In genomic region chr11:24050032-24050757, GRCm38 (mm10) we compare ENCODE assay signal across 13 mouse cellular contexts. TPM values are rescaled to one million over a fixed set of nuclear protein-coding genes. Genes with fewer than 3 reads are reported as not detected.
A peak's percentile ranks its signal among the peaks of the same experiment; 100 is the strongest.
DNase-seq lines count a peak whose midpoint lies in the region; ATAC-seq lines count a peak whose summit lies in the region.
"Had no signal": no experiment of that assay in that cellular context is flagged by ENCODE, and none has a peak within 500 bp of the region (broad histone marks: within the 10 kb centered on the region; RNA-seq: fewer than 3 reads in every experiment).

No protein-coding gene starts in this region.

- no peak overlapping the region for H3K9ac ChIP-seq in intestine, embryonic 14.5 days (ENCODE audit: low read length)
- no peak overlapping the region for H3K9ac ChIP-seq in intestine, embryonic 15.5 days
- no peak overlapping the region for H3K9ac ChIP-seq in hindbrain, embryonic 14.5 days
- H3K9ac ChIP-seq in neural tube, embryonic 14.5 days (replicated peaks; ENCODE audit: low read depth, low read length): no peak overlapping the region

- no peak overlapping the region for H3K4me3 ChIP-seq in intestine, embryonic 14.5 days (ENCODE audit: low read depth, low read length)
- H3K4me3 ChIP-seq in intestine, embryonic 15.5 days (replicated peaks): no peak overlapping the region
- H3K4me3 ChIP-seq in embryonic facial prominence, embryonic 10.5 days: peak overlapping the region; percentile 62; the same call in 1 of the 2 replicates
- H3K4me3 ChIP-seq in hindbrain, embryonic 14.5 days (replicated peaks; ENCODE audit: low read length): no peak overlapping the region
- no peak overlapping the region; the same call in 1 of the 2 replicates for H3K4me3 ChIP-seq in neural tube, embryonic 14.5 days (ENCODE audit: low read depth, low read length)

- H3K27ac ChIP-seq in intestine, embryonic 14.5 days (ENCODE audit: low read depth): no peak overlapping the region
- no peak overlapping the region for H3K27ac ChIP-seq in intestine, embryonic 15.5 days
- peak overlapping the region; percentile 93 for H3K27ac ChIP-seq in embryonic facial prominence, embryonic 10.5 days (replicated peaks)
- no peak overlapping the region for H3K27ac ChIP-seq in hindbrain, embryonic 14.5 days
- no peak overlapping the region for H3K27ac ChIP-seq in neural tube, embryonic 14.5 days (ENCODE audit: low read depth, low read length)
- H3K27ac ChIP-seq: kidney, postnatal 0 days; lung, embryonic 15.5 days had no signal

- 78% methylated on average over 11 of the region's 11 CpGs for WGBS in intestine, embryonic 14.5 days
- WGBS in intestine, embryonic 15.5 days: 78% methylated on average over 11 of the region's 11 CpGs
- WGBS in embryonic facial prominence, embryonic 10.5 days: 82% methylated on average over 11 of the region's 11 CpGs
- WGBS in hindbrain, embryonic 14.5 days: 79% methylated on average over 11 of the region's 11 CpGs
- 79% methylated on average over 11 of the region's 11 CpGs for WGBS in neural tube, embryonic 14.5 days

- 0 out of 2 replicates have a peak, but pooled peaks cover 3% of the 10 kb centered on the region for H3K4me1 ChIP-seq in intestine, embryonic 14.5 days (replicated peaks; ENCODE audit: control insufficient read depth, insufficient read depth, low read length)
- H3K4me1 ChIP-seq in intestine, embryonic 15.5 days (replicated peaks): 0 out of 2 replicates have a peak, but pooled peaks cover 3% of the 10 kb centered on the region
- peaks cover 6% of the 10 kb centered on the region for H3K4me1 ChIP-seq in embryonic facial prominence, embryonic 10.5 days
- H3K4me1 ChIP-seq in hindbrain, embryonic 14.5 days (replicated peaks; ENCODE audit: control insufficient read depth, insufficient read depth, low read length): no peaks in the 10 kb centered on the region; the same call in 1 of the 2 replicates
- H3K4me1 ChIP-seq in neural tube, embryonic 14.5 days (ENCODE audit: control insufficient read depth, insufficient read depth, low read length): peaks cover 4% of the 10 kb centered on the region; the same call in 1 of the 2 replicates

- H3K36me3 ChIP-seq in intestine, embryonic 14.5 days (ENCODE audit: control insufficient read depth, insufficient read depth, low read length): no peaks in the 10 kb centered on the region
- no peaks in the 10 kb centered on the region for H3K36me3 ChIP-seq in intestine, embryonic 15.5 days
- H3K36me3 ChIP-seq in embryonic facial prominence, embryonic 10.5 days (replicated peaks): no peaks in the 10 kb centered on the region
- H3K36me3 ChIP-seq in hindbrain, embryonic 14.5 days (replicated peaks; ENCODE audit: control insufficient read depth, insufficient read depth): no peaks in the 10 kb centered on the region
- no peaks in the 10 kb centered on the region for H3K36me3 ChIP-seq in neural tube, embryonic 14.5 days (ENCODE audit: control insufficient read depth, insufficient read depth, low read length)
- H3K36me3 ChIP-seq: lung, embryonic 15.5 days had no signal

- no peaks in the 10 kb centered on the region for H3K9me3 ChIP-seq in intestine, embryonic 14.5 days (ENCODE audit: control insufficient read depth, low read length)
- no peaks in the 10 kb centered on the region for H3K9me3 ChIP-seq in intestine, embryonic 15.5 days
- no peaks in the 10 kb centered on the region for H3K9me3 ChIP-seq in embryonic facial prominence, embryonic 10.5 days
- no peaks in the 10 kb centered on the region for H3K9me3 ChIP-seq in hindbrain, embryonic 14.5 days (ENCODE audit: control insufficient read depth, low read length)
- H3K9me3 ChIP-seq in neural tube, embryonic 14.5 days (ENCODE audit: control insufficient read depth, low read length): no peaks in the 10 kb centered on the region
- H3K9me3 ChIP-seq: lung, embryonic 15.5 days had no signal

- peak; percentile 57 for DNase-seq in intestine, embryonic 14.5 days (ENCODE audit: low spot score)
- DNase-seq in embryonic facial prominence, embryonic 10.5 days (ENCODE audit: low spot score): no peak
- DNase-seq in hindbrain, embryonic 14.5 days (ENCODE audit: low spot score): no peak
- no peak for DNase-seq in urinary bladder, postnatal 10 days (ENCODE audit: low spot score)
- no peak for DNase-seq in ovary, postnatal 36 days (ENCODE audit: low spot score)
- no peak for DNase-seq in B cell, adult 2 months
- DNase-seq: cerebellum, postnatal 36 days had no signal

- no peaks in the 10 kb centered on the region for H3K27me3 ChIP-seq in intestine, embryonic 14.5 days (replicated peaks; ENCODE audit: control insufficient read depth, insufficient read depth, low read length)
- no peaks in the 10 kb centered on the region for H3K27me3 ChIP-seq in intestine, embryonic 15.5 days (replicated peaks)
- H3K27me3 ChIP-seq in embryonic facial prominence, embryonic 10.5 days (replicated peaks; ENCODE audit: low read depth, poor library complexity, severe bottlenecking): peaks cover 25% of the 10 kb centered on the region
- no peaks in the 10 kb centered on the region for H3K27me3 ChIP-seq in hindbrain, embryonic 14.5 days (ENCODE audit: control insufficient read depth, insufficient read depth, low read length)
- no peaks in the 10 kb centered on the region for H3K27me3 ChIP-seq in neural tube, embryonic 14.5 days (ENCODE audit: control insufficient read depth, insufficient read depth, low read length)

- ATAC-seq in intestine, embryonic 14.5 days (replicated peaks; ENCODE audit: low FRiP score, low TSS enrichment, low read depth): no peak
- no peak for ATAC-seq in intestine, embryonic 15.5 days
- no peak for ATAC-seq in hindbrain, embryonic 14.5 days (ENCODE audit: low FRiP score)
- no peak for ATAC-seq in neural tube, embryonic 14.5 days (ENCODE audit: low read depth)
- ATAC-seq: CD4-positive, CD25-positive, alpha-beta regulatory T cell, adult 4 months had no signal

- H3K4me2 ChIP-seq in intestine, embryonic 14.5 days (ENCODE audit: low read length): no peak overlapping the region
- H3K4me2 ChIP-seq in intestine, embryonic 15.5 days (replicated peaks): no peak overlapping the region
- H3K4me2 ChIP-seq in hindbrain, embryonic 14.5 days (replicated peaks): peak overlapping the region; percentile 58
- H3K4me2 ChIP-seq in neural tube, embryonic 14.5 days (ENCODE audit: low read depth, low read length): peak overlapping the region; percentile 45; the same call in 1 of the 2 replicates

RNA-seq across cellular contexts. Expression of gene A830031A19Rik, which starts 24.7 kb away (rescaled TPM):
- polyA plus RNA-seq in intestine, embryonic 14.5 days (2014; fragmentation: Nextera tagmentation; extraction: Ambion mirVana): not detected in 2 replicates
- polyA plus RNA-seq in intestine, embryonic 15.5 days (2015; fragmentation: Nextera tagmentation; extraction: Ambion mirVana): not detected in 2 replicates
- polyA plus RNA-seq in embryonic facial prominence, embryonic 10.5 days (2016; fragmentation: Nextera tagmentation; extraction: Ambion mirVana): not detected in 2 replicates
- polyA plus RNA-seq in hindbrain, embryonic 14.5 days (2014; fragmentation: Nextera tagmentation; extraction: Ambion mirVana): not detected in 2 replicates
- polyA plus RNA-seq in neural tube, embryonic 14.5 days (2014; fragmentation: Nextera tagmentation; extraction: Ambion mirVana): not detected in 2 replicates
- polyA plus RNA-seq: CD4-positive, CD25-positive, alpha-beta regulatory T cell, adult 4 months; heart, embryonic 16.5 days; kidney, postnatal 0 days; lung, embryonic 15.5 days had no signal

RNA-seq across cellular contexts. Expression of gene Bcl11a, which starts 27.7 kb away (rescaled TPM):
- 29.1 and 29.6 TPM in 2 replicates for polyA plus RNA-seq in intestine, embryonic 14.5 days (2014; fragmentation: Nextera tagmentation; extraction: Ambion mirVana)
- polyA plus RNA-seq in intestine, embryonic 15.5 days (2015; fragmentation: Nextera tagmentation; extraction: Ambion mirVana): 17.3 and 19.7 TPM in 2 replicates
- 47.0 and 62.4 TPM in 2 replicates for polyA plus RNA-seq in embryonic facial prominence, embryonic 10.5 days (2016; fragmentation: Nextera tagmentation; extraction: Ambion mirVana)
- polyA plus RNA-seq in hindbrain, embryonic 14.5 days (2014; fragmentation: Nextera tagmentation; extraction: Ambion mirVana): 106 and 117 TPM in 2 replicates
- polyA plus RNA-seq in neural tube, embryonic 14.5 days (2014; fragmentation: Nextera tagmentation; extraction: Ambion mirVana): 143 and 145 TPM in 2 replicates

Comparison
In these comparisons a context has a peak if more than half of its experiments do, and no peak if none do; other contexts are left out.
1. H3K4me2 ChIP-seq: peak in hindbrain, embryonic 14.5 days (single experiment) and neural tube, embryonic 14.5 days (single experiment); none in intestine, embryonic 14.5 days (single experiment) and intestine, embryonic 15.5 days (single experiment).